Mouse (Mus musculus): Measurements from ENCODE around the gene Atp8a2. TPM values are rescaled to one million over a fixed set of nuclear protein-coding genes. Genes with fewer than 3 reads are reported as not detected.

The Atp8a2 gene
- 4.2 and 5.9 TPM in 2 replicates for polyA plus RNA-seq (2014; fragmentation: Nextera tagmentation; extraction: Ambion mirVana)

DNA sequence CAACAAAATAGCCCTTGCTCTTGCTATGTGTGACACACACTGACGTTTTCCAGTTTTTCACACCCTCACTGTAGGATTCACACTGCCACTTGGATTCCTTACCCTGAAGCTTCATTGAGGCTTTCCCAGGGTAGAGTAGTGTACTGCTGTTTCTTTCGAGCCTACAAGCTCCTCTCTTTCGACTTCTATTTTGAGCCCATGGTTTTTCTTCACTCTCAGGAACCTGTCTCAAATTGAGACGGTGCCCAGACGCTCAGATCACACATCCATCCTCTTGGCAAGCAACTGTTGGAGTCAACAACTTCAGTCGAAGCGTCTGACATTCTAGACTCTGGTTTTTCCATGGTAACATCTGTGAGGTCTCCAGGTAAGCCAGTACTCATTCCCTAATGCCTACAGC is at the start of gene Atp8a2:
TSS of gene Atp8a2 (minus strand) at position 296 of the 400 bp plus-strand sequence.
- DNase-seq (ENCODE audit: low spot score) (no peak), ATAC-seq (replicated peaks; ENCODE audit: insufficient number of reproducible peaks, low FRiP score, low TSS enrichment, low read depth) (no peak)
- Histone ChIP-seq H3K9me3 (replicated peaks; ENCODE audit: control insufficient read depth, low read length) (no peaks in the 10 kb centered on the region), H3K4me3 (ENCODE audit: low read depth, low read length) (no peak within 1 kb of the TSS), H3K4me2 (ENCODE audit: low read depth, low read length) (no peak within 1 kb of the TSS), H3K9ac (replicated peaks; ENCODE audit: low read length) (no peak within 1 kb of the TSS), H3K27me3 (ENCODE audit: control insufficient read depth, insufficient read depth, low read length) (no peaks in the 10 kb centered on the region), H3K4me1 (ENCODE audit: control insufficient read depth, insufficient read depth, low read length) (no peaks in the 10 kb centered on the region), H3K36me3 (replicated peaks; ENCODE audit: control insufficient read depth, insufficient read depth, low read depth, low read length) (no peaks in the 10 kb centered on the region), H3K27ac (replicated peaks; ENCODE audit: low read depth, low read length) (no peak within 1 kb of the TSS)
- 82% methylated on average over 7 of the region's 7 CpGs for WGBS

DNA sequence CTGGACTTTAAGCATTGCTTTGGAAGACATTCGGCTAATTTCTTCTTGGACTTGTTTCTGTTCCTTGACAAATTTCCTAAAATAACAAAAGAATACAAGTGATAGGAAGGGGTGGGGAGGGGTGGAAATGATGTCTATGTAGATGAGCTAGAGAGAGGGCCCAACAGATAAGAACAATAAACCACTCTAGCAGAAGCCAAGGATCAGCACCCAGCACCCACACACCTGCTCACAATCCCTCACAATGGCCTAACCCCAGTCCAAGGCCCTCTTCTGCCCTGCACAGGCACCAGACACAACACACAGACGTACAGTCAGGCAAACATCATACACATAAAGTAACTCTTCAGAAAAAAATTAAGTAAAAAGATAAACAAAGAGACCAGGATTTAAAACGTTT is 41.6 kb upstream of the Atp8a2 start:
- H3K27ac ChIP-seq (replicated peaks; ENCODE audit: low read depth, low read length) = no peak overlapping the region
- H3K36me3 ChIP-seq (replicated peaks; ENCODE audit: control insufficient read depth, insufficient read depth, low read depth, low read length) = peaks cover 2% of the 10 kb centered on the region; the same call in 1 of the 2 replicates
- H3K4me2 ChIP-seq (ENCODE audit: low read depth, low read length) = no peak overlapping the region
- no peak for DNase-seq (ENCODE audit: low spot score)
- H3K4me1 ChIP-seq (ENCODE audit: control insufficient read depth, insufficient read depth, low read length) = no peaks in the 10 kb centered on the region
- no peaks in the 10 kb centered on the region for H3K9me3 ChIP-seq (replicated peaks; ENCODE audit: control insufficient read depth, low read length)
- no peaks in the 10 kb centered on the region for H3K27me3 ChIP-seq (ENCODE audit: control insufficient read depth, insufficient read depth, low read length)
- H3K9ac ChIP-seq (replicated peaks; ENCODE audit: low read length) = no peak overlapping the region
- 80% methylated on average over 3 of the region's 3 CpGs for WGBS
- no peak overlapping the region for H3K4me3 ChIP-seq (ENCODE audit: low read depth, low read length)
- ATAC-seq (replicated peaks; ENCODE audit: insufficient number of reproducible peaks, low FRiP score, low TSS enrichment, low read depth) = no peak

DNA sequence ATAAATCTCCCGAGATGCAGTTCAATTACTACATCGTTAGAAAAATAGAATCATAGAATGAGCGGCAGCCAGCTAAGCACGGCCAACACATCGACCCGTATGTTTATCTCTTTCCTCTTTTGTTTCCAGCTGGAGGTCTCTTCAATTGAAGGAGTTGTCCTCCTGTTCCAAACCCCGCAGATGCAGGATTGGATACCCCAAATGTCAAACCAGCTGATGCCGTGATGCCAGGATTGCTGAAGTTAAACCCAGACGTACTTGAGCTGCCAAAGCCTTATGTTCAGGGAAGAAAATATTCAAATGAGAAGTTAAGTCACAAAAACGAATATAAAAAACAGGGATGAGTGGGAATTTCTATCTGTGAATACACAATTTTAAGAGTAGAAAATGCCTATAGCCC is 22.9 kb upstream of the Atp8a2 start:
- no peak for ATAC-seq (replicated peaks; ENCODE audit: insufficient number of reproducible peaks, low FRiP score, low TSS enrichment, low read depth)

DNA sequence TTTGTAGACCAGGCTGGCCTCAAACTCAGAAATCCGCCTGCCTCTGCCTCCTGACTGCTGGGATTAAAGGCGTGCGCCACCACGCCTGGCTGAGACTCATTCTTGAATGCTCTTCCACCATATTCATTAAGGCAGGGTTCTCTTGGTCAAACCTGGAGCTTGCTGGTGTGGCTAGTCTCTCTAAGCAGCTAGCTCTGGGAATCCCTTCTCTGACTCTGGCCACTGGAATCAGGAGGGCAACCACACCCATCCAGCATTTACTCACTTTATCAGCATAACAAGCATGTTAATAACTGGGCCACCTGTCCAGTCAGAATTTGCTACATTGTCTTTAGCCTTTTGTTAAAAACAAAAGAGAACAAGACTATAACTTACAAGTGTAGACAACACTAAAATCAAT is 20.6 kb upstream of the Atp8a2 start:
- Histone ChIP-seq H3K4me1 (ENCODE audit: control insufficient read depth, insufficient read depth, low read length) (no peaks in the 10 kb centered on the region), H3K9ac (replicated peaks; ENCODE audit: low read length) (no peak overlapping the region), H3K4me2 (ENCODE audit: low read depth, low read length) (no peak overlapping the region), H3K27me3 (ENCODE audit: control insufficient read depth, insufficient read depth, low read length) (no peaks in the 10 kb centered on the region), H3K36me3 (replicated peaks; ENCODE audit: control insufficient read depth, insufficient read depth, low read depth, low read length) (peaks cover 2% of the 10 kb centered on the region), H3K27ac (replicated peaks; ENCODE audit: low read depth, low read length) (no peak overlapping the region), H3K4me3 (ENCODE audit: low read depth, low read length) (no peak overlapping the region), H3K9me3 (replicated peaks; ENCODE audit: control insufficient read depth, low read length) (no peaks in the 10 kb centered on the region)
- DNase-seq (ENCODE audit: low spot score) = no peak
- no peak for ATAC-seq (replicated peaks; ENCODE audit: insufficient number of reproducible peaks, low FRiP score, low TSS enrichment, low read depth)
- 99% methylated on average over 4 of the region's 4 CpGs for WGBS

More for the DNA sequence above, 22.9 kb upstream of the Atp8a2 start:
- H3K36me3 ChIP-seq (replicated peaks; ENCODE audit: control insufficient read depth, insufficient read depth, low read depth, low read length) = peaks cover 2% of the 10 kb centered on the region
- no peaks in the 10 kb centered on the region for H3K27me3 ChIP-seq (ENCODE audit: control insufficient read depth, insufficient read depth, low read length)
- no peak for DNase-seq (ENCODE audit: low spot score)
- H3K27ac ChIP-seq (replicated peaks; ENCODE audit: low read depth, low read length) = no peak overlapping the region
- no peak overlapping the region for H3K9ac ChIP-seq (replicated peaks; ENCODE audit: low read length)
- WGBS = 91% methylated on average over 10 of the region's 10 CpGs
- no peak overlapping the region for H3K4me3 ChIP-seq (ENCODE audit: low read depth, low read length)
- no peak overlapping the region for H3K4me2 ChIP-seq (ENCODE audit: low read depth, low read length)
- no peaks in the 10 kb centered on the region for H3K9me3 ChIP-seq (replicated peaks; ENCODE audit: control insufficient read depth, low read length)
- no peaks in the 10 kb centered on the region for H3K4me1 ChIP-seq (ENCODE audit: control insufficient read depth, insufficient read depth, low read length)

DNA sequence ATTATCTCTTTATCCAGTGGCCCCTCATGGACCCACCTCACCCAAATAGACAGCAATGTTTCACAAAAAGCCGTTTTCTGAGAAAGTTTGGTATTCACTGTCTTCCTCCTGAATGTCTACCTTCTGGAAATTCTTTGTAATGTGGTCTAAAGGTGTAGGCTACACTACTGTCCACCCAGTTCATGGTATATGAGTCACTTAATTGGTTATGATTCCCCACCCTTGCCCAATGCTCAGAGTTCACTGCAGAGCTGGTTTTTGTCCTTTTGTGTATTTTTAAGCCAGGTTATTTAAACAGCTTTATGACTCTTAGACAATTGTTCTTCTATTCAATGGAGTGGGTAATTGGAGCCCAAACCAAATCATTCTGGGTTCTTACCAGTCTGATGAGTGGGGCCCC is 19.1 kb upstream of the Atp8a2 start:
- Histone ChIP-seq H3K4me3 (ENCODE audit: low read depth, low read length) (no peak overlapping the region), H3K4me2 (ENCODE audit: low read depth, low read length) (no peak overlapping the region), H3K36me3 (replicated peaks; ENCODE audit: control insufficient read depth, insufficient read depth, low read depth, low read length) (peaks cover 2% of the 10 kb centered on the region; the same call in 1 of the 2 replicates), H3K27me3 (ENCODE audit: control insufficient read depth, insufficient read depth, low read length) (no peaks in the 10 kb centered on the region), H3K9ac (replicated peaks; ENCODE audit: low read length) (no peak overlapping the region), H3K4me1 (ENCODE audit: control insufficient read depth, insufficient read depth, low read length) (no peaks in the 10 kb centered on the region), H3K9me3 (replicated peaks; ENCODE audit: control insufficient read depth, low read length) (no peaks in the 10 kb centered on the region), H3K27ac (replicated peaks; ENCODE audit: low read depth, low read length) (no peak overlapping the region)
- ATAC-seq (replicated peaks; ENCODE audit: insufficient number of reproducible peaks, low FRiP score, low TSS enrichment, low read depth) (no peak), DNase-seq (ENCODE audit: low spot score) (no peak)
- WGBS = 91% methylated on average over 1 of the region's 1 CpGs

DNA sequence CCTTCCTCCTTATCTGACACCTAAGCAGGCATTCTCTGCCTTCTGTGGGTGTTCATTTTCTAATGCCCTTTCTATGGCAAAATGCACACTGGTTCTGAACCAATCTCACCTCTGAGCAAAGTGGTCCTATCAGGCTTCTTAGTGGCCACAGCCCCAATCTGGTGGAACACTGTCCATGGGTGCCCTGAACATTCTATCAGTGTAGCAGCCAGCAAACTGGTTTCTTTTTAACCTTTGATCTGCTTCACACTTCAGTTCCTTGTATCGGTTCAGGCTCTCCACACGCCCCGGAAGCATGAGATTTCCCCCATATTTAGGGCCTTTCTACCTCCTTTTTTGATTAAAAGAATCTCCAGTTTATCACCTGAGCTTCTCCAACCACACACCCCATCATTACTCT is 18.0 kb upstream of the Atp8a2 start:
- DNase-seq (ENCODE audit: low spot score) (no peak), ATAC-seq (replicated peaks; ENCODE audit: insufficient number of reproducible peaks, low FRiP score, low TSS enrichment, low read depth) (no peak)
- Histone ChIP-seq H3K4me3 (ENCODE audit: low read depth, low read length) (no peak overlapping the region), H3K27ac (replicated peaks; ENCODE audit: low read depth, low read length) (no peak overlapping the region), H3K36me3 (replicated peaks; ENCODE audit: control insufficient read depth, insufficient read depth, low read depth, low read length) (no peaks in the 10 kb centered on the region; the same call in 1 of the 2 replicates), H3K4me1 (ENCODE audit: control insufficient read depth, insufficient read depth, low read length) (no peaks in the 10 kb centered on the region), H3K9ac (replicated peaks; ENCODE audit: low read length) (no peak overlapping the region), H3K27me3 (ENCODE audit: control insufficient read depth, insufficient read depth, low read length) (no peaks in the 10 kb centered on the region), H3K9me3 (replicated peaks; ENCODE audit: control insufficient read depth, low read length) (no peaks in the 10 kb centered on the region), H3K4me2 (ENCODE audit: low read depth, low read length) (no peak overlapping the region)
- WGBS = 94% methylated on average over 3 of the region's 3 CpGs

DNA sequence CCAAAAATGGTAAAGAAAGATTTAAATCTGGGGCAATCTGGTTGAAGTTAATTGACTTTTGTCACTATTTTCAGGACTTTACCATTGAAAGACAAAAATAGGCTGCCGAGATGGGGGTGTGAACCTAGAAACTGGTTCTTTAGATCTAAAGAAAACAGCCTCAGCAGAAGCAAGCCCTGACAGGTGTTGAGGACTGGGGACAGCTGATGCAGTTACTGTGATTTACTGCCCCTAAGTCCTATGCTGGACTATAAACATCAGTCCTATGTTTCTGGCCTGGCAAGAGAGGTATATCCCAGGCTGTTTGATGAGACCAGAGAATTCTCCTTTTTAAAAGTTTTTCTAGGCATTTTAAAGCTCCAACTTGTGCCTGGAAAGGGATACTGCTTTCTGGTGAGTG is 17.1 kb upstream of the Atp8a2 start:
- WGBS = 77% methylated on average over 1 of the region's 1 CpGs
- DNase-seq (ENCODE audit: low spot score) (no peak), ATAC-seq (replicated peaks; ENCODE audit: insufficient number of reproducible peaks, low FRiP score, low TSS enrichment, low read depth) (no peak)
- Histone ChIP-seq H3K36me3 (replicated peaks; ENCODE audit: control insufficient read depth, insufficient read depth, low read depth, low read length) (no peaks in the 10 kb centered on the region; the same call in 1 of the 2 replicates), H3K4me3 (ENCODE audit: low read depth, low read length) (no peak overlapping the region), H3K9me3 (replicated peaks; ENCODE audit: control insufficient read depth, low read length) (no peaks in the 10 kb centered on the region), H3K9ac (replicated peaks; ENCODE audit: low read length) (no peak overlapping the region), H3K27ac (replicated peaks; ENCODE audit: low read depth, low read length) (no peak overlapping the region), H3K4me2 (ENCODE audit: low read depth, low read length) (no peak overlapping the region), H3K4me1 (ENCODE audit: control insufficient read depth, insufficient read depth, low read length) (no peaks in the 10 kb centered on the region), H3K27me3 (ENCODE audit: control insufficient read depth, insufficient read depth, low read length) (no peaks in the 10 kb centered on the region)

DNA sequence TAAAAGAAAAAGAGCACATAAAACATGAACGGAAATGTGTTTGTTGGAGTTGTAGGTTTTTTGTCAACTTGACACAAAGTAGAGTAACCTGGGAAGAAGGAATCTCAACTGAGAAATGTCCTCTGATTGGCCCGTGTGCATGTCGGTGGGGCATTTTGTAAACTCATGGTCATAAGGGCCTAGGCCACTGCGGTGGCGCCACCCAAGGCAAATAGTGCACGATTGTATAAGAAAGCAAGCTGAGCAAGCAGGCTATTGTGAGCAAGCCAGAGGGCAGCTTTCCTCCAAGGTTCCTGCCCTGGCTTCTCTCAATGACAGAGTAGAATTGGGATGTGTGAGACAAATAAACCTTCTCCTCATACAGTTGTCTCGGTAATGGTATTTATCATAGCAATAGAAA is 12.2 kb upstream of the Atp8a2 start:
- Histone ChIP-seq H3K4me3 (ENCODE audit: low read depth, low read length) (no peak overlapping the region), H3K9me3 (replicated peaks; ENCODE audit: control insufficient read depth, low read length) (no peaks in the 10 kb centered on the region), H3K27me3 (ENCODE audit: control insufficient read depth, insufficient read depth, low read length) (no peaks in the 10 kb centered on the region), H3K36me3 (replicated peaks; ENCODE audit: control insufficient read depth, insufficient read depth, low read depth, low read length) (no peaks in the 10 kb centered on the region), H3K4me1 (ENCODE audit: control insufficient read depth, insufficient read depth, low read length) (no peaks in the 10 kb centered on the region), H3K9ac (replicated peaks; ENCODE audit: low read length) (no peak overlapping the region), H3K27ac (replicated peaks; ENCODE audit: low read depth, low read length) (no peak overlapping the region), H3K4me2 (ENCODE audit: low read depth, low read length) (no peak overlapping the region)
- DNase-seq (ENCODE audit: low spot score) (no peak), ATAC-seq (replicated peaks; ENCODE audit: insufficient number of reproducible peaks, low FRiP score, low TSS enrichment, low read depth) (no peak)
- WGBS = 94% methylated on average over 7 of the region's 7 CpGs
